Mouse (Mus musculus) erythroblast, embryonic 14.5 days (primary cell): ENCODE measurements at regions not wholly inside any gene's neighbourhood (a gene's known extent, or its start where the extent isn't known, plus 50 kb on each side); places are given as distances from the start of the nearest gene placed in this dataset.

Experiments
- H3K27me3 ChIP-seq: 2 replicates; pipeline ENCODE4 v1.6.1; 2012; ENCODE audit warnings: inconsistent platforms; ENCODE audit not compliant: control insufficient read depth
- H3K36me3 ChIP-seq: 2 replicates; pipeline ENCODE4 v1.6.1; 2012; ENCODE audit warnings: mild to moderate bottlenecking, inconsistent platforms; ENCODE audit not compliant: control insufficient read depth
- H3K4me1 ChIP-seq: 2 replicates; pipeline ENCODE4 v1.6.1; 2012; ENCODE audit warnings: inconsistent platforms; ENCODE audit not compliant: control insufficient read depth
- H3K4me3 ChIP-seq: replicated peaks from 2 replicates; pipeline ENCODE3; 2012; ENCODE audit warnings: moderate library complexity, mild to moderate bottlenecking, inconsistent platforms
- H3K9me3 ChIP-seq: 2 replicates; pipeline ENCODE4 v1.6.1; 2012; ENCODE audit warnings: low read length, inconsistent platforms, mixed read lengths; ENCODE audit not compliant: control insufficient read depth
- GATA1 ChIP-seq: IDR thresholded peaks from 2 replicates; pipeline ENCODE4 v1.6.1; 2012; ENCODE audit warnings: low read length, inconsistent platforms, mixed read lengths
- TAL1 ChIP-seq: IDR thresholded peaks from 3 replicates; pipeline ENCODE4 v1.6.1; 2012; ENCODE audit warnings: low read length, inconsistent platforms, mixed read lengths

DNA sequence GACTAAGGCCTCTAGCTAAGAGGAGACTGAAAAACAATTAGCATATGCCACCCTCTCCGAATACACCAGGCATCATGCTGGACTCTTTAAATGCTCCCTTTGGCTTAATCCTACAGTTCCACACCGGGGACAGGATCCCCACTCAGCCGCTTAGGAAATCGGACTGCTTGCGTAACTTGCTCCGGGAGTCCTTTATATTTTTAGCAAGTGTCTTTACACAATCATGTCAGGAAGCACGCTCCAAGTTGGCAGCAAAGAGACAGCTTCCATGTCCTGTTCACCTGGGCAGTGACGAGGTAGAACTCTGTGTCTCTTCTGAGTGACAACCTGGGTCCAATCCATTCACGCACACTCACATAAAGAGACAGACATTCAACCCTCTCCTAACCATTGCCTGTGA, 92.4 kb upstream of the Lef1 start:
- no peaks in the 10 kb centered on the region for H3K36me3 ChIP-seq

DNA sequence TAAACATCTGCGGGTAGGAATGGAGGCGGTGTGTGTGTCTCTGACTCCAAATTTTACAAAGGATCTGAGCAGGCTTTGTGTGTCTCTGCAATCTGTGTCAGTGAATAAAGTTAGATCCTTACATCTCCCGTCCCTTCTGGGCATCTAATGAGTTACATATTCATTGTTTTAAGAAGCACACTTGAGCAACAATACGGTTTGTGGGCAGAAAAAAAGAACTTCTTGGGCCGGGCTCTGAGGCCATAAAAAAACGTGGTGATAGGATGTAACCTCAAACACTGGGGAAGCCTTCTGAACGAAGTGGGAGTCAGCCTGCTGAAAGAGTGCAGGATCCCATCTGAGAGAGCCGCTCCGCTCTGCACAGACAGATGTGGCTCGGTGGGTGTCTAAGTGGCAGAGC, 94.2 kb upstream of the Lef1 start:
- Histone ChIP-seq H3K9me3 (no peaks in the 10 kb centered on the region), H3K27me3 (no peaks in the 10 kb centered on the region), H3K4me3 (no peak overlapping the region), H3K4me1 (no peaks in the 10 kb centered on the region), H3K36me3 (no peaks in the 10 kb centered on the region)
- no peak for TF ChIP-seq TAL1
- no peak for TF ChIP-seq GATA1

More for the DNA sequence above, 92.4 kb upstream of the Lef1 start:
- TF ChIP-seq TAL1 (no peak), GATA1 (no peak)
- Histone ChIP-seq H3K9me3 (no peaks in the 10 kb centered on the region), H3K4me1 (no peaks in the 10 kb centered on the region), H3K27me3 (no peaks in the 10 kb centered on the region), H3K4me3 (no peak overlapping the region)

DNA sequence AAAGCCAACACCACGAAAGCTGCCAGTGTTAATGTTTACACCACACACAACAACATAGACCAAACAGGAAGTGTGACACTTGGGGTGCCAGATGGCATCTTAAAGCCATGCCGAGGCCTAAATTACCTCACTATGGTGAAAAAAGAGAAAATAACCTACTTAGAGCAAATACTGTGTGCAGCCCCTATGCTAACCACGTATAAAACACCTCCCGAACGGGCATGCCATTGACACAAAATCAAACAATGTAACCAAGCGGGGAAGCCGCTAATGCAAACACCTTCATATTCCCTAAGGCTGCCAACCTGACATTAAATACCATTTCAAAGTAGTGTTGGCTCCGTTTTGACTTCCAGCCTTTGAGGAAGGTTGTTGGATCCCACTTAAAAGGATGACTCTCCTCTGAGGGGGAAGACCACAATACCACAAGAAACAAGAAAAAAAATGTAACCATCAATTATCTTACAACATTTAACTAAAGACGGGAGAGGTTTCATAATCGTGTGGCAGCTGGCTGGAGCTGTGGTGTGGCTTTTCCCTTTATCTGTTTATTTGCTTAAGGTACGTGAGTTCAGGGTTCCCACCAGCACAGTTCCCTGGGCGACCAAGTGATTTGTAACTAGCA, 96.1 kb upstream of the Lef1 start:
- Histone ChIP-seq H3K27me3 (no peaks in the 10 kb centered on the region), H3K36me3 (no peaks in the 10 kb centered on the region), H3K4me3 (no peak overlapping the region), H3K4me1 (no peaks in the 10 kb centered on the region), H3K9me3 (no peaks in the 10 kb centered on the region)
- TF ChIP-seq GATA1 (no peak), TAL1 (no peak)

DNA sequence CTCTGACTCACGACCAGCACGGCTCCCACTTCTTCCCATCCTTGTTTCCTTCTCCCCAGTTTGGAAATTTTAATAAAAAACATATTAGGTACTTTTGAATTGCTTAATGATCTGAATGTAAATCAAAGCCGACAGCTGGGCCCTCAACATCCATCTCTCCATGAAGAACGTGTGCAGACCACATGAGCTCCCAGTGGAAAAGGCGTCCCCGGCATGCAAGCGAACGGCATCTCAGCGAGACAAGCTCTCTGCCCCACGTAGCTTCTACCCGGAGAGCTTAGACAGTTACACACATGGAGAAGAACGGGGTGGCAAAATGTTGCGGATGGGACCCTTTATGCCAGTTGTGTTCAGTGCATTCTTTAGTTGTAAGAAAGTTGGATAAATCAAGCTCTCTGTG, 109.6 kb upstream of the Lef1 start:
- Histone ChIP-seq H3K9me3 (no peaks in the 10 kb centered on the region), H3K4me1 (no peaks in the 10 kb centered on the region), H3K27me3 (no peaks in the 10 kb centered on the region), H3K36me3 (no peaks in the 10 kb centered on the region), H3K4me3 (no peak overlapping the region)
- TF ChIP-seq GATA1, result no peak
- TF ChIP-seq TAL1, result no peak

DNA sequence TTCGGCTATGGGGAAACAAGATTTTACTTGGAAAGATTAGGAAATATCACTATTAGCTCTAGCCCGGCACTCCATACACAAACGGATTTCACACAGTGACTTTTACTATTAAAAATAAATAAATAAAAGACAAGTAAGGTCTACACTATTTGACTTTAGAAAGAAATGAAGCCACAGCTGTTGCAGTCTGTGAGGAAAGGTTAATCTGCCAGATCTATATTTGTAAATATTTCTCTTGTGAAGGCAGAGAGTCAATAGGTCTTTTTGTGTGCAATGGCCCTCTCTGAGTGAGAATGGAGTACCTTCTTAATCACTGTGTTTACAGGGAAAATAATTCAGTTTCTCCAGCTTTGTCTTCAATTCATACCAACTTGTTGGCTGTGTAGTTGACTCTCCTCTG, 110.0 kb upstream of the Lef1 start:
- H3K27me3 ChIP-seq, result no peaks in the 10 kb centered on the region
- TF ChIP-seq GATA1, result no peak
- TF ChIP-seq TAL1, result no peak
- H3K9me3 ChIP-seq, result no peaks in the 10 kb centered on the region
- H3K4me1 ChIP-seq, result no peaks in the 10 kb centered on the region
- H3K4me3 ChIP-seq, result no peak overlapping the region
- no peaks in the 10 kb centered on the region for H3K36me3 ChIP-seq

DNA sequence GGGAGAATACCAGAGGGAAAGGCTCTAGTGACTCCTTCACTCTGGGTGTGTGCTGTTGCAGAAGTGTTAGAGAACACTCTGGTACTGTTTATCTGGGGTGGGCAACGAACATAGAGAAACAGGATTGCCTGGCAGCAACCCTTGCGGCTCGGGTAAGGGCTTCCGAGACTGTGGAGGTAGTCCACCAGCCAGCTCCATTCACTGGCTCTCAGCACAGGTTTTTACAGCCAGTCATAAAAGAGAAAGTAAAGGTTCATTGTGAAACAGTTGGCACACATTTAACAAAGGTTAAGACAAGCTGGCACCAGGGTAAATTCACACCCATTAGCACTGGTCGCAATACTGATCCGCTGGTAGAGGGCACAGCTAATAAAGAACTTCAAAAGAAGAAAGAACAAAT, 110.5 kb upstream of the Lef1 start:
- Histone ChIP-seq H3K27me3 (no peaks in the 10 kb centered on the region), H3K4me3 (no peak overlapping the region), H3K4me1 (no peaks in the 10 kb centered on the region), H3K36me3 (no peaks in the 10 kb centered on the region), H3K9me3 (no peaks in the 10 kb centered on the region)
- no peak for TF ChIP-seq TAL1
- no peak for TF ChIP-seq GATA1

DNA sequence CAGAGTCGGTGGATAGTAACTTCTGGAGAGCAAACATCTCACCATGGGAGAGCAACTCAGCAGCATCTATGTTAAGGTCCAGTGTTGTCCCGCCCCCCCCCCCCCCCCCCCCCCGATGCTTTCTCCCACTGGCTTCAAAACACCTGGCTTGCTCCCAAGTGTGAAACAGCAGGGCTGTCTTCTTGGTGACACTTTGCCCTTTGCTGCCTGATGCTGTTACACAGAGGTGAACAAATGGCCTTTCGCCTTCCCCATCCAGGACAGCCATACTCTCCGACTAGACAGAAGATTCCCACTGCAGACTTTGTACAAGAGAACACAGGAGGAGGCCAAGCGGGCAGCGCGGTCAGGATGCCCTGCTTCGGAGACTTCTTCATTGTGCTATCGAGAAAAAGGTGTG, 111.8 kb upstream of the Lef1 start:
- H3K27me3 ChIP-seq, result no peaks in the 10 kb centered on the region
- H3K4me1 ChIP-seq, result no peaks in the 10 kb centered on the region
- H3K36me3 ChIP-seq, result no peaks in the 10 kb centered on the region
- no peaks in the 10 kb centered on the region for H3K9me3 ChIP-seq
- TF ChIP-seq TAL1, result no peak
- TF ChIP-seq GATA1, result no peak
- no peak overlapping the region for H3K4me3 ChIP-seq

DNA sequence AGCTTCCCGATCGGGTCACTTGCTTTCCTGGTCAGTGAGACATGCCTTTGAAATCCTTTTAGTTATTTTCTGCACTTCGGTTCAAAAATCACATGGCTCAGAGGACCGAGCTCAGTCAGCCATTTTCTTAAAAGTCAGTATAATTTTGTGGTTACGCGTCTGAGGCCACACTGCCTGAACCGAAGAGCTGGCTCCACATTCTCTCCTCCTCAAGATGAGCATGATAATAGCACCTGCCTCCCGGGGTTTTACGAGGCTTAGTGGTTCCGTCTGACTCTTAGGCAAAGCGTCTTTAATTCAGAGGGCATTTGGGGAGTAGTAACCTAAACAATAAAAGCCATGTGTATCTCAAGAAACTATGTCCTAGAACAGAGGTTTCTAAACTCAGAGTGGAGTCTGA, 113.5 kb upstream of the Lef1 start:
- H3K4me3 ChIP-seq, result no peak overlapping the region
- TF ChIP-seq GATA1 (no peak), TAL1 (no peak)
- no peaks in the 10 kb centered on the region for H3K27me3 ChIP-seq
- H3K9me3 ChIP-seq, result no peaks in the 10 kb centered on the region
- H3K36me3 ChIP-seq, result no peaks in the 10 kb centered on the region
- H3K4me1 ChIP-seq, result no peaks in the 10 kb centered on the region

DNA sequence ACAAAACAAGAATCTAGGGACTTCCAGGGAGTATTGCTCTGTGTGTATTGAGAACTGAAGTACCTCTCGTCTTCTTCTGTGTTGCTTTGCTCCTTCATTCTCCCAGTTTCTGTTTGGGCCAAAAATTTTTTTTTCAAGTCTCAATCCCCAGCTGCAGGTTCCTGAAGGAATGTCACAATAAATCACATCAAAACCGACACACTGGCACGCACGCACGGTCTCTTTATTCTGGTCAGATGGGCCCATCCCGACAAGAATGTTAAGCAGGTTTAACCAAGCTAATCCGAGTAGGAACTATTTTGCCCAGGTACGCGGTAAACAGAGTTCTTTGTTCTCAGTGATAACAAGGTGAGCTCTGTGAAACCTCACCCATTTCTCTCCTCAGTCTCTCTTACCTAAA, 118.3 kb upstream of the Lef1 start:
- H3K27me3 ChIP-seq, result no peaks in the 10 kb centered on the region
- no peak for TF ChIP-seq GATA1
- no peak for TF ChIP-seq TAL1
- no peak overlapping the region for H3K4me3 ChIP-seq
- no peaks in the 10 kb centered on the region for H3K4me1 ChIP-seq
- H3K36me3 ChIP-seq, result no peaks in the 10 kb centered on the region
- H3K9me3 ChIP-seq, result peaks cover 7% of the 10 kb centered on the region

DNA sequence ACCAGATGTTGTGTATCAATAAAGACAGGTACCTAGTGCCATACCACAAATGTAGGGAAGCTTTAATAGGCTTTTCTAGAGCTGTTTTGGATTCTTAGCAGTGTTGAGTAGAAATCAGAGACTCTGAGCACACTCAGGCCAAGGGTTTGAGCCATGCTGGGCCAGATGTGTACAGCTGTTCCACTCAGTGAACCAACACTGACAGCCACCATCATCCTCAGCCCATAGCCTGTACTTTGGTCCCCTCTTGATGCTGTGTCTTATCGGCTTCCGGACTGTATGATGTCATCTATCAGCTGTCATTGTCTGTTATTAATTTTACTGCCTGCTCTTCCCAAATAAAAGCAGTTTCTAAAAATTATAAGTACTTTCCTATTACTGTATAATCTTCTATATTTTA, 123.6 kb upstream of the Lef1 start:
- Histone ChIP-seq H3K4me3 (no peak overlapping the region), H3K27me3 (no peaks in the 10 kb centered on the region), H3K36me3 (no peaks in the 10 kb centered on the region), H3K9me3 (peaks cover 14% of the 10 kb centered on the region), H3K4me1 (no peaks in the 10 kb centered on the region)
- no peak for TF ChIP-seq TAL1
- no peak for TF ChIP-seq GATA1
